Mouse (Mus musculus) kidney, postnatal 10 days (tissue): ENCODE data around the gene Ddx4.
"Not testable (repeated sequence)": the region's sequence is repeated elsewhere in the genome, so short reads cannot be mapped to it uniquely, and the experiment has no call there.

Experiments used
- DNase-seq: peaks from one replicate; pipeline ENCODE4 v3.0.0; 2021; ENCODE audit warnings: mixed read lengths

The Ddx4 gene

DNA sequence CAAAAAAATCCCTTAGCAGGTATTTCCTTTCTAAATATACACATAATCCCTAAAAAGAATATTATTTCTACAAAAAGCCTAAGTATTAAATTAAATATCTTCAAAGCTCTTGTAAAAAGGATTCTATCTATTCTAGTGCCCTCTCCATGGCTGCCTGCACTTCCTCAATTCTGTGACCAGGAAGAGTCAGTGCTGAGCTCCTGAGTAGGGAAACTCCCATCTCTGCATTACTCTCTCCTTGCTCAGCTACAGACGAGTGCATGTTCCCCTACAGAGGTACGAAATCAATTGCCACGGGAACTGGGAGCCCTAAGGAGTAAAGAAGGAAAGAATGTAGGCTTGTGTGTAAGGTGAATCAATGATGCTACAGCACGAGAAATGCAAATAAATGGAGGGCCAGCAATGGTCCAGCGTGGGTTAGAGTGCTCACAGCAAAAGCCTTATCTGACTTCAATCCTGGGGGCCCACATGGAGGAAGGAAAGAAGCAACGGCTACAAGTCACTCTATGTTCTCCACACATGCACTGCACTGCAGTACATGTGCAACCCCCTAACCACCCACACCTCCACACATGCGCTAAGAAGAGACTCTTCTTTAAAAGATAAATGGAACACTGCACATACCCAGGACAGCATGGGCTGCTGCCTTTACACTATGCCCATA, 17.0 kb downstream of the Ddx4 start:
- DNase-seq: no peak

DNA sequence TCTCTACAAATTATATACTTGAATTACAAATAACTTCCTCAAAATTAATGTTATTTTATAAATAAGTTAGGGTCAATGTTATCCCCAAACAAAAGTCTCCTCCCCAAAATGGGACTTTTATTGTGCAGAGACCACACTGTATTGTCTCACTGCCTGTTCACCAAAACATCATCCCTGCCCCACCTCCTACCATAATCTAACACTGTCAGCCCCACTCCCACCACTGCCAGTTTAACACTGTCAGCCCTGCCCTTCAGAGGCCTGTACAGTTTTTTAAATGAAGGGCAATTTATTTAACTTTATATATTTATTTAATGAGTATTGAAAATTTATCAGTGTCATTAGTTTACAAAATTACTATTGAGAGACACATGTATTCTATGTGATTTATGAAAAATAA, 26.7 kb downstream of the Ddx4 start:
- no peak for DNase-seq

DNA sequence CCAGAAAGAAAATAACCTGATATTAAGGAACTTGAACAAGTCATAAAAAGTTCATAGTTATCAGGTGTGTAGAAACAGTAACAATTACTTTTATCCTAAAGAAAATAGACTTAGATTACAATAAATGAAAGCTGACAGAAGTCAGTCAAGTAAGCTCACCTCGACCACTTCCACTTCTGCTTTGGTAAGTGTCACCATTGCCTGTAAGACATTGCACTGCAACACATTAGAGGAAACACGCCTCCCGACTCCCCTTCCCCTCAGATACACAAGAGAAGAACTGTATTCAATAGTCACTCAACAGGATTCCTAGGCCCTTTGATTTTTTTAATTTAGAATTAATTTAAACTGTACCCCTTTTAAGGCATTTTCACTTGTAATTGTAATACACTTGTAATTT, 27.7 kb downstream of the Ddx4 start:
- no peak for DNase-seq

DNA sequence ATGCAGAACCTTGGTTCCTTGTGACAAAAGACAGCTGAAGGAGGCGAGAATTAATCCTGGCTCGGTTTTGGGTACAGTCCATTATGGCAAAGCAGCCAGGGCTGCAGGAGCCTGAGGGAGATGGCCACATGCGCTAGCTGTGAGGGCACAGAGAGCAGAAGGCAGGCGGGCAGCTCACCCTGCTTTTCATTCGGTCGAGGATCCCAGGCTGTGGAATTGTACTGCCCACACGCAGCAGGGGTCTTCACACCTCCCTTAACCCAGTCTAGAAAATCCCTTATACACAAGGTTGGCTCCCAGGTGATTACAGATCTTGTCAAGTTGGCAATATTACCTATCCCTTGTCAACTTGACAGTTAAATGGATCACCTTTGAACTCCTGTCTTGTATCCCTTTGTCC, 28.6 kb downstream of the Ddx4 start:
- DNase-seq: no peak

DNA sequence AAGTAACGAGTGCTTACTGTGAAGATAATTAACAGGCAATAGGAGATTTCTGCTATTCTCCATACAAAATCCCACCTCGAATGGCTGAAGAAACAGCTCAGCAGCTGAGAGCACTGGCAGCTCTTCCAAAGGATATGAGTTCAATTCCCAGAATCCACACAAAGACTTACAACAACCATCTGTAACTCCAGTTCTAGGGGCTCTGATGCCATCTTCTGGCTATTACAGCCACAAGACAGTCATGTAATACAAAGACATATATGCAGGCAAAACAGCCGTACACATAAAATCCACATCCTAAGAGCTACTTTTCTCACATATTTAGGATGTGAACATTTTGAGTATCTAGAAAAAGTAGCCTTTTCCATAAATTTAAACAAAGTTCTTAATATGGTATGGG, 30.7 kb downstream of the Ddx4 start:
- no peak for DNase-seq

DNA sequence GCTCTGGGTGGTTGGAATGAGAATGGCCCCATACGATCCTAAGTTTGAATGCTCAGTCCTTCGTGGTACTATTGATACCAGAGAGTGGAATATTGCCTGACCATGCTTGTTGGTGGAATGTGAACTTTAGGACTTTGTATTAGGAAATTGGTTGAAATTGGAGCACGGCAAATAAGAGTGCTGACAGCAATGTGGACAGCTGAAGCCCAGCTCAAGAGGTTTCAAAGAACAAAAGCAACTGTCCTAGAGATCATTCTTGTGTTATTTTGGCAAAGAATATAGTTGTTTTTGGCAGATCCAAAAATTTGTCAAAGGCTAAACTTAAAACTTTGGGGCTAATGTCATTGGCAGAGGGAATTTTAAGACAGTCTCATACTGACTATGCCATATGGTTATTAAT, 43.7 kb downstream of the Ddx4 start:
- DNase-seq: no peak

DNA sequence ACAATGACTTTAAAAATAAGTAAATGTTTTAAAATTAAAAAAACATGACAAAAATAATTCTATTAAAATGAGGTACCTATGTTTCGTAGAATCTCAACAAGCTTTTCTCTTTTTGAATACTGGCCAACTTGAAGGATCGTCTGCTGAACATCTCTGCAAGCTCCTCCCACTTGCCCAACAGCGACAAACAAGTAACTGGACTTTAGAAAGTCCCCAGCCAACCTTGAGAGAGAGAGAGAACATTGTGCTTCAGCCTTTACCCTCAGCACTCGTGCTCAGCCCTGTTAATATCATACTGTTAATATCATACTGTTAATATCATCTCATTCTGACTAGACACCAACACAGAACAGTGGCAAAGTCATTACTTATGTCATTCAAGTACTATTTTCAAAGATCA, 47.9 kb downstream of the Ddx4 start:
- DNase-seq: no peak

DNA sequence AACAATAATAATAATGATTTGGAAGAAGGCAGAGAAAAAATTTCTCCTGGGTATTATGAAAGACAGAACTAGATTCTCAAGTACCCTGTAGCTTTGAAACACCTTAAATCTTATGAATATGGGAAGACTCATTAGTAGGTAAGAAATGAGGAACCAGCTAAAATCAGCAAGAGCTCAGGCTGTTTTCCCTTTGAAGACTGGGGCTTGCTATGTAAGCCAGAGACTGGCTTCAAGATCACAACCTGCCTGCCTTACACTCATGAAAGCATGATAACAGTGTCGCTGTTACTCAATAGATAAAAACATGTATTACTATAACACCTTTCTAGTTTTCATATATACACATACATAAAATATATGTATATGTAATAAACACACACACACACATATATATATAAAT, 48.4 kb downstream of the Ddx4 start:
- DNase-seq: no peak

DNA sequence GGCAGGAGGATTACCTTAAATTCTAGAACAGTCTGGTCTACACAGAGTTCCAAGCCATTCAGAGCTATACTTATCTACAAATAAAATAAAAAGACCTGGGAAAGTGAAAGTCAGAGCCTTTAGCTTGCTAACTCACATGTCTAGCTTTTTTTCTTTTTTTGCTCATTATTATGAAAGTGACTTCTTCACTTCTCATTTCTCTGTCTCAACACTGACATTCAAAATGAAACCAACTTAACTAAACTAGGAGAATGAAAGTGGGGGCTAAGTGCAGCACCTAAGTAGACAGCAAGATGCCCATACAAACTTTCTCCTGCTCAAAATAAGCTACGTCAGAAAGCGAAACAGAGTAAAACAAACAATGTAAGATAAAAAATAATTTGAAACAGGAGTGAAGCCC, 49.7 kb downstream of the Ddx4 start:
- DNase-seq: no peak

DNA sequence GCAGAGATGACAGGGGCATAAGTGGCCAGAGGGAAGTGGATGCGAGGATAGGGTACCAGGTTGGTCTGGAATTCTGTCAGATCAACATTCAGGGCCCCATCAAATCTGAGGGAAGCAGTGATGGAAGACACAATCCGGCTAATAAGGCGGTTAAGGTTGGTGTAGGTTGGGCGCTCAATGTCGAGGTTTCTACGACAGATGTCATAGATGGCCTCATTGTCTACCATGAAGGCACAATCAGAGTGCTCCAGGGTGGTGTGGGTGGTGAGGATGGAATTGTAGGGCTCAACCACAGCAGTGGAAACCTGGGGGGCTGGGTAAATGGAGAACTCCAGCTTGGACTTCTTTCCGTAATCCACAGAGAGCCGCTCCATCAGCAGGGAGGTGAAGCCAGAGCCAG, 58.0 kb downstream of the Ddx4 start, which contains the start of gene Il31ra:
Gene Il31ra, minus strand, starts transcription at position 101 of the 400 bp plus-strand sequence.
- DNase-seq: not testable (repeated sequence)

DNA sequence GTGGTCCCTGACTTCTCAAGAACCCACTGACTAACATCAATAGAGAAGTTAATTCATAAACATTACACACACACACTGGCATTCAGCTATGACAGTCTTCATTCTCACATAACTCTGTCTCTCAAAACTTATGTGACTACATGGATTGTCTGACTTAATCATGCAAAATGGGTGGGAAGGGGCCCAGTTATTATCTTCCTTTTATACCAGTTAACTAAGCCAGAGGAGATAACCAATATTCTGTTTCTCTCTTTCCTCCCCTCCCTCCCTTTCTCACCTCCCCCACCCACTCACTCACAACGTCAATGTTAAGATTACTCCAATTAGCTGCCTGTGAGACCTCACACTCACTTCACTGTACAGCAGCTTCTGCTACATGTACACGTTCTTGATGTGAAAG, 62.0 kb downstream of the Ddx4 start:
- no peak for DNase-seq

DNA sequence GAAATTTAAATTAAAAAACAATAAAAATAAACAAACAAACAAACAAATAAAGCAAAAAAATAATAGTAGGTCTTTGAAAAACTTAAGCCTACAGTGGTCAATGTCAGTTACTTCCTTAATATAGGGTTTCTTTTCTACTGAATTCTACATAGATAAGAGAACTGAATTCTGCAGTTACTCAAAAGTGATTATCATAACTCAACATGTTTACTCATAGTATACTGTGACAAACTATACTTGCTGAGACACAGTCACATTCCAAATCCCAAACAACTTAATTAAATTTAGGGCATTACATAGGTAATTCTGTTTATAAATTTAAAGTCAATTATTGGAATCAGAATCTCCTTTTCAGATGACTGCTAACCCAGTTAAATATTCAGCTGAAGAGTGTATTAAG, 62.6 kb downstream of the Ddx4 start:
- no peak for DNase-seq

DNA sequence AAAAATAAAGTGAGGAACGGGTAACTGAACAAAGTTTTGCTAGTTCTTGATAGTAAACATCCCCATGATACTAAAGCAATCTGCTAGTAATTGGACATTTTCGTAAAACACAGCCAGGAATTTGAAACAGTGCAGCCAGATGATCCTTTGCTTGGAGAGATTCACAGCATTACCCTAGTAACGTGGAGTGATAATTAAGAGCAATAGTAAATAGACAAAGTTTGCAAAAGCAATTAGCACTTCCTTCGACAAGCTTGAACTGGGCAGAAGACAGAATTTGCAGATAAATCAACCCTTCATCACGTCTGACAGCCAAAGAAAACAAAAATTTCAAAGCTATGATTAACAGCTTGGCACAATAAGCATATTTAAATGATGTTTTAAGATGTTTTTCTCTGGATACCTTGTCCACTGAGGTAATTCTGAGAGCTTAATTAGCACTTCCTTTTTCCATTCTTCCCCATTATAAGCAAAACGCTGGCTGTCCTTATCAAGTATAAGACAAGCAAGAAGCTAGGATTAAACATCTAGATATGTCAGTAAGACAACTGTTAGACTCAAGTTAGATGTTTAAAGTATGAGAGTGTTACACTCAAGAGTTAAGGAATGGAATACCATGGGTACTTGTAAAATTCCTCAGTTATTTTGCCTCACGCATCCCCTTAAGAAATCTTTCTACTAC, 67.6 kb downstream of the Ddx4 start:
- no peak for DNase-seq

DNA sequence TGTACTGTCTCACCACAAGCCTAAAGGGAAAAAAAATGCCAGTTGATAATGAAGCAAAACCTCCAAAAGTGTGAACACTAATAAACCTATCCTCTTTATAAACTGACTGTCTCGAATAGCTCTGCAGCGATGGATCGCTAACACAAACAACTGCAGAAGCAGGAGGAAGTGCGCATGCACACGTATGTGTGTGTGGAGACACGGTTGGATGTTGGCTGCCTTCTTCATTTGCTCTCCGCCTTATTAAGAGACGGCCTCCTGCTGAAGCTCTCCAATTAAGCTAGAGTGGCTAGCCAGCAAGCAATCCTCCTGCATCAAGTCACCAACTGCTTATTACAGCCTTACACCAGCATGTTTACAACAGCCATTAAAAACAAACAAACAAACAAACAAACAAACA, 70.0 kb downstream of the Ddx4 start:
- no peak for DNase-seq

DNA sequence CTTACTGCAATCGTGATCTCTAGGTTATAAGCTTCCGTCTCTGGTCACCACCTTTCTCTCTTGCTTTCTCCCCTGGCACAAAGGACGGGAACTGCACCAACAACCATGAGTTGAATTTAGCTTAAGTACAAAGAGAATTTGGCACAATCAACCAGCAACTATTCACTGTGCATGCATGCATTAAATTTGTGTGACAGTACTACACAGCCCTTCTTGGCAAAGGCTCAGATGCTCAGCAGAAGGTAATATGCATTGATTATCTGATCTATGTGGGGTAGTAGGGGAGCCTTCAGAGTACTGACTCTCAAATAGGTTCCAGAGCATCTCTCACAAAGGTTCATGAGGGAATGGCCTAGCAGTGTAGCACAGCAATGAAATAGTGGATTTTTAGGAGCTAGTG, 70.5 kb downstream of the Ddx4 start:
- DNase-seq: no peak

DNA sequence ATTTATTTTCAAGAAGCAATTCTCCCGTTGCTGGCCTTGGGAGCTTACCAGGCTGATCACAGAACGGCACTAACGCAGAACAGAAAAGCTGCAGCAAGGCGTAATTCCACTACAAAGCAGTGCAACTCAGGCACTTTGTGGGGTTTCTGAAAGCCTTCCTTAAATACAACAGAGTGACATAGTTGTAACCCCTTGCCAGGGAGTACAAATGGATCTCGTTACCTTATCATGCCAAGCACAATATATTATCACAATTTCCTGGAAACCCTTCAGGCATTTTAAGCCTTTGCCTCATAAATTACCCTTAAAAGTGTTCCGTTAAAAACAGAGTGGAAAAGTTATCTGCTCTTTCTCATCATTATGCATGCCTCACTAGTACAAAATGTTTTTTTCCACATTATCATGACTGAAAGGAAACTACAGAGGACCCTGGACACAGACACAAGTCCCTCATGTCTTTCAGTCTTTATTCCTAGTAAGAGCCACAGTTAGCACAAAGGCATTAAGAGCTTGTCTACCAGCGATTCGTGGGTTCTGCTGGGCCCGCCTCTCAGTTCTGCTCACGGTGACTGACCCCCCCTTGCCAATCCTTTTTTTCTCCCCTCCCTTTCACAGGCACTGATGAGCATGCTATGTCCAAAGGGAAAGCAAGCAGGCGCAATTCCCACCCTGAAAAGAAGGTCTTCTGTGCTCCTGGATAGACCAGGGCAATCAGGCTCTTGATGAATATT, 71.5 kb downstream of the Ddx4 start:
- DNase-seq: peak; percentile 9

DNA sequence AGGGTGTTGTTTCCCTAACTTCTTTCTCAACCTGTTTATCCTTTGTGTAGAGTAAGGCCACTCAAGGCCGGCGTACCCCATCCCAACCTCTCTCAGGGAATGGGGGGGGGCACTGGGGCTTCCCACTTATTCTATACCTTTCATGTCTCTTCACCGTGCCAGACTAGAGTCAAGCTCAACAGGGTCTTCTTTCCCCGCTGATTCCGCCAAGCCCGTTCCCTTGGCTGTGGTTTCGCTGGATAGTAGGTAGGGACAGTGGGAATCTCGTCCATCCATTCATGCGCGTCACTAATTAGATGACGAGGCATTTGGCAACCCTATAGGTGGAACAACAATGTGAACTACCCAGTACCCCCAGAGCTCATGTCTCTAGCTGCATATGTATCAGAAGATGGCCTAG, 74.2 kb downstream of the Ddx4 start:
- peak; percentile 99 for DNase-seq

DNA sequence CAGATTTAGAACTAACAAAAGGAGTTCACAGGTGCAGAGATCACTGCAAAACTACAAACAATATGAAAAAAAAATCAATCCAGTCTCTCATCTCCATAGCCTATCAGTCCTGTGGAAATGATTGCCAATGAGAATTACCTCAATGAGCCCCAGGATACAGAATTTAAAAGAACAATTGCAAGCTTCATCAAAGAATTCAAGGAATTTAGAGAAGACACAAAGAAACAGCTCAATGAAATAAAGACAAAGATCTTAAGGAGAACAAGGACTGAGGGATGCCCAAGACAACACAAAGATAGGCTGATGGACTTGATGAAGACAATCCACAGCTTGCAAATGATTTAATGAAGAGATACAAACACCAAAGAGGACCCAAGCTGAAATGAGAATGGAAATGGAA, 78.5 kb downstream of the Ddx4 start:
- DNase-seq: no peak

DNA sequence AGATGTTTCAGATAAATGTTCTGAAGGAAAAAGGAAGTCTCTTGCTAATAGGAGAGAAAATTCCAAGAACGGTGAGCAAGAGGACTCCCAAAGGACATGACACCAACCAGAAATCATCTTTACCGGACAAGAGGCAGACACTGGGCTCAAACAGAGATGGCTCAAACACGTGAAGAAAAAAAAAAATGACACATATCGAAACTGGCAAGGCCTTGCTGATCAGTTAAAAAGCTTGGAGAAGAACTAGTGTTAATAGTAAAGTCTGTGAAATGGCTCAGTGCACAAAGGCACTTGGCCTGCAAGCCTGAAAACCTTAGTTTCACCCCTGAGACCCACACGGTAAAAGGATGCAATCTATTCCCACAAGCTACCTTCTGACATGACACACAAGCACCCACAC, 81.5 kb downstream of the Ddx4 start:
- no peak for DNase-seq

DNA sequence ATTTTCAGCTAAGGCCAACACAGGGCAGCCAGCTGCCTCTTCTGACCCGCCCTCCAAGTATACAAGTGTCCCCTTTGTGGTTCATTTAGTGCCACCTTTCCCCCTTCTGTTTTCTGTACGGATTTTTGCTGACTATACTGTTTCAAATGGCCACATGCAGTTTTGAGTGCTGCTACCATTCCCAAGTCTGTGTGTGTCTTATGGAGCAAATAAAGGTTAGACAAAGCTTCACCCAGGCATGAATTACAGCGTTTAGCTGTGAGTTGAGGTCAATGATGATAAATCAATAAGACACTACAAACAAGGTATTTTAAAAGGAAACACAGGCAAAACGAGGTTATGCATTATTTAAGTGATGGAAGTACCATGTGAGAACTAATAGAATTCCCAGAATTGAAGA, 82.7 kb downstream of the Ddx4 start:
- DNase-seq: no peak

DNA sequence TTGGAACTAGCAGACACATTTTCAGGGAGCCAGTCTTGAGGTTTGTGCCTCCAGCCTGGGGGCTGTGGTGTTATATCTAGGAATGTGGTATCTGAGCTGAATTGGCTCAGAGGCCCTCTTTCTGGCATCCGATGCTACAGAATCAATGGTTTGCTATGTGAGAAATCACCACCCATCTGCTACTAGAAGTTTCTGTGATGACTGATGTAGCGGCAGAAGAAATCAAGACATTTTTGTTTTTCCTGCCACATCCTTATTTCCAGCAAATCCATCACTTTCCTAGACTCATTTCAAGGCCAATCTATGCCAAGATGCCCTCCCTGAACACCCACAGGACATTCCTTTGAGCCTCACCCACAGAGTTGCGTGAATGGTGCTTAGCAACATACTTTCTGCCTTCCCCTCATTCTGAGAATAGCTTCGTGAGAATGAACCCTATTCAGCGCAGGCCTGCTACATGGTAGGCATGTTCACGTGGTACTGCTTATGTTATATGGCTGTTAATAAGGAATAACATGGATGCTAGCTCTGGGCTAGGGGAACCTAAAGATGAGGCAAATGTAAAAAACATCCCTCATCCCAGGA, 91.6 kb downstream of the Ddx4 start:
- no peak for DNase-seq

DNA sequence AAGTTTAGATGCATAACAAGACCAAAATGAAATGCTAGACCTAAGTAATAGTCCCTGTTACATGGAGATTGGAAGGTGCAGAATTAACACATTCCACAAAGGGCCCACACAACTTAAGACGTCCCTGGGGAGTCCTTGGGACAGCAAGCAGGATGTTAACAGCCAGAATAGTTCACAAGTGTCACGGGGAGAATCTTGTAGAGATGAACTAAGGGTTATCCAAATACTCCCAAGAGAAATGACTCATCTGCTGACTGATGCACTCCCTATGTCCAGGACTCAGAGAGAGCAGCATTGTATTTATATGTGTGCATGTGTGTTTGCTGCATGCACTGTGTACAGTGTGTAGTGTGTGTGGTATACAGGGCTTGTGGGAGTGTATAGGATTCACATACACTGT, 95.8 kb downstream of the Ddx4 start:
- DNase-seq: no peak

DNA sequence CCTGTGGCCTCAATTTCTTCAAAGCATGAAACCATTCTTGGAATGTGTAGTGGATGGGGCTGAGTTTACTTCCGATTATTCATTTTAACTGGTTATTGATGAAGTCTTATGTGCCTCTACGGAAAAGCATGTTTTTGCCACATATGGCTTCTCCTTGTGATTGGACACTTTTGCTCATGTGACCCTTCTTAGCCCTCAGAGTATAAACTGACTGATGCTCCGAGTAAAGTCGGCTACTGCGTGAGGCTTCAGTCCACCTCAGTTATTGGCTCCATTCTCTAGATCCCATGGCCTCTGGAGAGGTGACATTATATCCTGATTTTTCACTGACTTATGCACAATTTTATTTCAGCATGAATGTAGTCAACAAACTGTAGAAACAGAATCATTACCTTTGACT, 99.0 kb downstream of the Ddx4 start:
- no peak for DNase-seq
